Mouse (Mus musculus) forebrain, embryonic 16.5 days (tissue): ENCODE measurements around the gene Gm10799. TPM values are rescaled to one million over a fixed set of nuclear protein-coding genes. Genes with fewer than 3 reads are reported as not detected.
A peak's percentile ranks its signal among the peaks of the same experiment; 100 is the strongest.
"Not testable (repeated sequence)": the region's sequence is repeated elsewhere in the genome, so short reads cannot be mapped to it uniquely, and the experiment has no call there.

Experiments
- ATAC-seq: fragments of 200-750 bp; cut with Nextera tagmentation; 2 replicates; pipeline ENCODE4 v1.8.0; 2017; ENCODE audit warnings: mild to moderate bottlenecking, moderate library complexity
- H3K27ac ChIP-seq: fragments of 300-500 bp; sonication (generic); 2 replicates; pipeline ENCODE4 v1.5.1; 2014; ENCODE audit warnings: low read length, control low read depth
- H3K27me3 ChIP-seq: fragments of 300-500 bp; sonication (generic); replicated peaks from 2 replicates; pipeline ENCODE4 v1.6.1; 2014; ENCODE audit warnings: low read length; ENCODE audit not compliant: control insufficient read depth, insufficient read depth
- H3K36me3 ChIP-seq: fragments of 300-500 bp; sonication (generic); 2 replicates; pipeline ENCODE4 v1.6.1; 2014; ENCODE audit not compliant: control insufficient read depth, insufficient read depth
- H3K4me1 ChIP-seq: fragments of 300-500 bp; sonication (generic); replicated peaks from 2 replicates; pipeline ENCODE4 v1.6.1; 2014; ENCODE audit warnings: low read length; ENCODE audit not compliant: control insufficient read depth, insufficient read depth
- H3K4me2 ChIP-seq: fragments of 300-500 bp; sonication (generic); 2 replicates; pipeline ENCODE4 v1.6.1; 2014; ENCODE audit warnings: mild to moderate bottlenecking, low read length, control low read depth
- H3K4me3 ChIP-seq: fragments of 300-500 bp; sonication (generic); replicated peaks from 2 replicates; pipeline ENCODE4 v1.5.1; 2014; ENCODE audit warnings: mild to moderate bottlenecking, low read length, control low read depth
- H3K9ac ChIP-seq: fragments of 300-500 bp; sonication (generic); replicated peaks from 2 replicates; pipeline ENCODE4 v1.6.1; 2014; ENCODE audit warnings: low read depth, low read length, control low read depth
- H3K9me3 ChIP-seq: fragments of 300-500 bp; sonication (generic); 2 replicates; pipeline ENCODE4 v1.6.1; 2016; ENCODE audit warnings: low read length; ENCODE audit not compliant: control insufficient read depth
- WGBS: fragments of 180-500 bp; shearing (Covaris S2); extraction: QIAGEN DNeasy Blood & Tissue Kit; methylation state at CpG from one replicate; pipeline ENCODE4 v1.1.7; 2014; 5-methylcytosine and 5-hydroxymethylcytosine counted together
- polyA plus RNA-seq: library from polyadenylated mRNA; unstranded; fragments of >200 nt; fragmentation: Nextera tagmentation; extraction: Ambion mirVana; gene quantifications from 2 replicates; pipeline ENCODE4 v1.2.1, GENCODE M21; 2015

Gene Gm10799
- polyA plus RNA-seq, 1 experiment from 2014 or later, result not detected

- no peak overlapping the region for H3K9ac ChIP-seq
- H3K4me3 ChIP-seq, result no peak overlapping the region
- H3K27ac ChIP-seq, result no peak overlapping the region
- H3K9me3 ChIP-seq, result no peaks in the 10 kb centered on the region
- 0 out of 2 replicates have a peak, but pooled peaks cover 3% of the 10 kb centered on the region for H3K4me1 ChIP-seq
- no peak overlapping the region for H3K4me2 ChIP-seq
- no peaks in the 10 kb centered on the region for H3K36me3 ChIP-seq
- H3K27me3 ChIP-seq, result no peaks in the 10 kb centered on the region
- WGBS, result 97% methylated on average over 2 of the region's 2 CpGs
- ATAC-seq, result no peak
Measured at GRCm38 (mm10) chr2:104099231-104099585, 30.9 kb upstream of the Gm10799 start.

GRCm38 (mm10) chr2:104098529-104099230, 30.3 kb upstream of the Gm10799 start:
- no peak overlapping the region for H3K4me2 ChIP-seq
- 52% methylated on average over 3 of the region's 3 CpGs for WGBS
- 0 out of 2 replicates have a peak, but pooled peaks cover 3% of the 10 kb centered on the region for H3K4me1 ChIP-seq
- H3K9me3 ChIP-seq, result no peaks in the 10 kb centered on the region
- H3K27ac ChIP-seq, result no peak overlapping the region
- H3K4me3 ChIP-seq, result no peak overlapping the region
- H3K27me3 ChIP-seq, result no peaks in the 10 kb centered on the region
- no peaks in the 10 kb centered on the region for H3K36me3 ChIP-seq
- H3K9ac ChIP-seq, result no peak overlapping the region
- no peak for ATAC-seq

- not testable (repeated sequence) for H3K36me3 ChIP-seq, H3K4me2 ChIP-seq, H3K4me1 ChIP-seq, H3K27me3 ChIP-seq, H3K27ac ChIP-seq, ATAC-seq, H3K9me3 ChIP-seq, H3K9ac ChIP-seq, H3K4me3 ChIP-seq
- WGBS, result over 99% methylated on average over 4 of the region's 4 CpGs
Measured at GRCm38 (mm10) chr2:104097396-104097795, 29.0 kb upstream of the Gm10799 start.

- 55% methylated on average over 1 of the region's 1 CpGs for WGBS
- not testable (repeated sequence) for H3K4me3 ChIP-seq, H3K27ac ChIP-seq, ATAC-seq, H3K4me1 ChIP-seq, H3K4me2 ChIP-seq, H3K36me3 ChIP-seq, H3K9ac ChIP-seq, H3K9me3 ChIP-seq, H3K27me3 ChIP-seq
Measured at GRCm38 (mm10) chr2:104096796-104097195, 28.4 kb upstream of the Gm10799 start.

GRCm38 (mm10) chr2:104096256-104096655, 27.9 kb upstream of the Gm10799 start:
- Histone ChIP-seq H3K4me1 (0 out of 2 replicates have a peak, but pooled peaks cover 3% of the 10 kb centered on the region), H3K4me3 (peak overlapping the region; percentile 37), H3K27me3 (no peaks in the 10 kb centered on the region), H3K36me3 (no peaks in the 10 kb centered on the region), H3K9me3 (no peaks in the 10 kb centered on the region), H3K9ac (no peak overlapping the region), H3K4me2 (peak overlapping the region; percentile 44), H3K27ac (no peak overlapping the region)
- WGBS, result 44% methylated on average over 10 of the region's 10 CpGs
- no peak for ATAC-seq

- 8% methylated on average over 15 of the region's 15 CpGs for WGBS
- H3K36me3 ChIP-seq, result no peaks in the 10 kb centered on the region
- H3K4me2 ChIP-seq, result peak within 1 kb of the TSS; percentile 44
- no peaks in the 10 kb centered on the region for H3K27me3 ChIP-seq
- no peak within 1 kb of the TSS for H3K27ac ChIP-seq
- H3K9ac ChIP-seq, result peak within 1 kb of the TSS; percentile 44
- peak within 1 kb of the TSS; percentile 37 for H3K4me3 ChIP-seq
- no peaks in the 10 kb centered on the region for H3K9me3 ChIP-seq
- H3K4me1 ChIP-seq, result 0 out of 2 replicates have a peak, but pooled peaks cover 3% of the 10 kb centered on the region
- ATAC-seq, result peak; percentile 82
Measured at GRCm38 (mm10) chr2:104095741-104096213, 27.4 kb upstream of the Gm10799 start, which contains the start of gene Cd59a. Cd59a (plus strand) TSS chr2:104095801.

- ATAC-seq, result no peak
- no peak overlapping the region for H3K4me3 ChIP-seq
- no peaks in the 10 kb centered on the region for H3K27me3 ChIP-seq
- H3K27ac ChIP-seq, result no peak overlapping the region
- H3K9ac ChIP-seq, result no peak overlapping the region
- H3K36me3 ChIP-seq, result no peaks in the 10 kb centered on the region
- H3K9me3 ChIP-seq, result no peaks in the 10 kb centered on the region
- H3K4me2 ChIP-seq, result no peak overlapping the region
- 86% methylated on average over 2 of the region's 2 CpGs for WGBS
- H3K4me1 ChIP-seq, result 0 out of 2 replicates have a peak, but pooled peaks cover 3% of the 10 kb centered on the region
Measured at GRCm38 (mm10) chr2:104093305-104093704, 25.0 kb upstream of the Gm10799 start.

GRCm38 (mm10) chr2:104087562-104087961, 19.2 kb upstream of the Gm10799 start:
- not testable (repeated sequence) for H3K4me2 ChIP-seq, H3K9ac ChIP-seq, H3K9me3 ChIP-seq, H3K36me3 ChIP-seq, H3K4me3 ChIP-seq, ATAC-seq, H3K4me1 ChIP-seq, H3K27ac ChIP-seq, H3K27me3 ChIP-seq
- WGBS, result 80% methylated on average over 1 of the region's 1 CpGs

GRCm38 (mm10) chr2:104084027-104084426, 15.7 kb upstream of the Gm10799 start:
- H3K9ac ChIP-seq, H3K27me3 ChIP-seq, H3K4me3 ChIP-seq, ATAC-seq, H3K9me3 ChIP-seq, H3K27ac ChIP-seq, H3K36me3 ChIP-seq, H3K4me1 ChIP-seq, H3K4me2 ChIP-seq: not testable (repeated sequence)
